Mouse (Mus musculus) intestine, embryonic 16.5 days (tissue): ENCODE results near the gene Rasgrp2. TPM values are rescaled to one million over a fixed set of nuclear protein-coding genes. Genes with fewer than 3 reads are reported as not detected.

Source experiments
- ATAC-seq: fragments of 200-750 bp; cut with Nextera tagmentation; 2 replicates; pipeline ENCODE4 v1.8.0; 2017; ENCODE audit warnings: moderate TSS enrichment, moderate library complexity
- H3K27ac ChIP-seq: fragments of 300-500 bp; sonication (generic); 2 replicates; pipeline ENCODE4 v1.5.1; 2014; ENCODE audit warnings: mild to moderate bottlenecking, low read length
- H3K27me3 ChIP-seq: fragments of 300-500 bp; sonication (generic); replicated peaks from 2 replicates; pipeline ENCODE4 v1.6.1; 2014; ENCODE audit warnings: low read length, control low read depth, mixed read lengths; ENCODE audit not compliant: control insufficient read depth, insufficient read depth
- H3K36me3 ChIP-seq: fragments of 300-500 bp; sonication (generic); 2 replicates; pipeline ENCODE4 v1.6.1; 2014; ENCODE audit warnings: low read length, control low read depth; ENCODE audit not compliant: control insufficient read depth, insufficient read depth
- H3K4me1 ChIP-seq: fragments of 300-500 bp; sonication (generic); 2 replicates; pipeline ENCODE4 v1.6.1; 2014; ENCODE audit warnings: low read length, control low read depth, mixed read lengths; ENCODE audit not compliant: control insufficient read depth, insufficient read depth
- H3K4me2 ChIP-seq: fragments of 300-500 bp; sonication (generic); 2 replicates; pipeline ENCODE4 v1.6.1; 2014; ENCODE audit warnings: low read depth, low read length, control low read depth
- H3K4me3 ChIP-seq: fragments of 300-500 bp; sonication (generic); 2 replicates; pipeline ENCODE4 v1.5.1; 2014; ENCODE audit warnings: mild to moderate bottlenecking, low read length
- H3K9ac ChIP-seq: fragments of 300-500 bp; sonication (generic); 2 replicates; pipeline ENCODE4 v1.6.1; 2014; ENCODE audit warnings: low read depth, low read length
- H3K9me3 ChIP-seq: fragments of 300-500 bp; sonication (generic); 2 replicates; pipeline ENCODE4 v1.6.1; 2016; ENCODE audit warnings: low read length, control low read depth; ENCODE audit not compliant: control insufficient read depth
- WGBS: fragments of 180-500 bp; shearing (Covaris S2); extraction: QIAGEN DNeasy Blood & Tissue Kit; methylation state at CpG from one replicate; pipeline ENCODE4 v1.1.7; 2014; 5-methylcytosine and 5-hydroxymethylcytosine counted together
- polyA plus RNA-seq: library from polyadenylated mRNA; unstranded; fragments of >200 nt; fragmentation: Nextera tagmentation; extraction: Ambion mirVana; gene quantifications from 2 replicates; pipeline ENCODE4 v1.2.1, GENCODE M21; 2015

Gene Rasgrp2
- polyA plus RNA-seq, 1 experiment from 2014 or later = 47.0 TPM

- no peaks in the 10 kb centered on the region for H3K36me3 ChIP-seq
- no peaks in the 10 kb centered on the region for H3K9me3 ChIP-seq
- H3K27ac ChIP-seq = no peak overlapping the region
- no peak overlapping the region for H3K9ac ChIP-seq
- H3K27me3 ChIP-seq = peaks cover 42% of the 10 kb centered on the region
- 60% methylated on average over 19 of the region's 19 CpGs for WGBS
- no peak overlapping the region for H3K4me3 ChIP-seq
- H3K4me1 ChIP-seq = peaks cover 20% of the 10 kb centered on the region
- ATAC-seq = no peak
- H3K4me2 ChIP-seq = no peak overlapping the region
Observed at GRCm38 (mm10) chr19:6420481-6421210, 21.5 kb downstream of the Rasgrp2 start.

GRCm38 (mm10) chr19:6421211-6421590, 22.1 kb downstream of the Rasgrp2 start:
- Histone ChIP-seq H3K4me3 (no peak overlapping the region), H3K4me1 (peaks cover 20% of the 10 kb centered on the region), H3K4me2 (no peak overlapping the region), H3K27ac (no peak overlapping the region), H3K9ac (no peak overlapping the region), H3K27me3 (peaks cover 47% of the 10 kb centered on the region), H3K9me3 (no peaks in the 10 kb centered on the region), H3K36me3 (no peaks in the 10 kb centered on the region)
- 63% methylated on average over 9 of the region's 9 CpGs for WGBS
- no peak for ATAC-seq

DNA sequence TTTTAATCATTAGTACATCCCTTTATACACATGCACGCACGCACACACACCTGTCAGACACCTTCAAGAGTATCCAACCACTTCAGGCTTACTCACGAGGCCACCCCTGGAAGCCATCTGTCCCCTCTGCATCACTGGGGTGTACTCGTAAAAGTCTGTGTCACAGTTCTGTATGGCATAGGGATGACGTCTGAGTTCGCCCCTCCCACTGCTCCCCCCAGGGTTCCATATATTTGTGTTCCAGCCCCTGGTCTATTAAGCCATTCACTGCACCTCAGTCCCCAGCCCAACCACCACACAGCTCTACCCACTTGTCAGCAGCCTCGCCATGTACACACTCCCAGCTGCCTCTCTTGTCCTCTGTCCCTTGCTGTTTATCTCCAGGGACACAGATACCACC, 22.9 kb downstream of the Rasgrp2 start:
- Histone ChIP-seq H3K9me3 (no peaks in the 10 kb centered on the region), H3K9ac (no peak overlapping the region), H3K4me2 (no peak overlapping the region), H3K4me3 (no peak overlapping the region), H3K4me1 (peaks cover 14% of the 10 kb centered on the region), H3K27me3 (peaks cover 56% of the 10 kb centered on the region), H3K27ac (no peak overlapping the region), H3K36me3 (no peaks in the 10 kb centered on the region)
- WGBS = 68% methylated on average over 7 of the region's 7 CpGs
- no peak for ATAC-seq

GRCm38 (mm10) chr19:6423241-6423640, 24.1 kb downstream of the Rasgrp2 start:
- WGBS = 82% methylated on average over 16 of the region's 16 CpGs
- no peak for ATAC-seq
- Histone ChIP-seq H3K27ac (no peak overlapping the region), H3K4me3 (no peak overlapping the region), H3K9me3 (no peaks in the 10 kb centered on the region), H3K36me3 (no peaks in the 10 kb centered on the region), H3K27me3 (peaks cover 56% of the 10 kb centered on the region), H3K9ac (no peak overlapping the region), H3K4me1 (peaks cover 22% of the 10 kb centered on the region), H3K4me2 (no peak overlapping the region)

GRCm38 (mm10) chr19:6424137-6424881, 25.2 kb downstream of the Rasgrp2 start:
- Histone ChIP-seq H3K4me1 (peaks cover 27% of the 10 kb centered on the region), H3K27ac (no peak overlapping the region), H3K36me3 (no peaks in the 10 kb centered on the region), H3K4me3 (no peak overlapping the region), H3K9ac (no peak overlapping the region), H3K4me2 (no peak overlapping the region), H3K27me3 (peaks cover 57% of the 10 kb centered on the region), H3K9me3 (no peaks in the 10 kb centered on the region)
- 63% methylated on average over 8 of the region's 8 CpGs for WGBS
- no peak for ATAC-seq

DNA sequence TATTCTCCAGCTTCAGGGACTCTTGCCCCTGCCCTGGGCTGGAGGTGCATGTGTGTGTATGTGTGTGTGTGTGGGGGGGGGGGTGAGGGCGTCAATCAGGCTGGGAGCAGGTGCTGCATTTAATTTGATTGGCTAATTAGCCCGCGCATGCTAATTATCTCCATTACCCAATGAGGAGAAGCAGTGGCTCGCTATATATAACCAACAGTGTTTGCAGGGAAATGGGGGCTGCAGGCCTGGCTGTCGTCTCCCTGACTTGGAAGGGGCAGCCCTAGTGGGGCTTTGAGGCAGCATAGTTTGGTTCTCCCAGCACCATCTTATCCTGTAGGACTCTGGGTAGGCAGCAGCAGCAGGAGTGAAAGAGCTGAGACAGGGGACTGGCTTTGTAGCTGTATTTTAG, 26.5 kb downstream of the Rasgrp2 start:
- no peaks in the 10 kb centered on the region for H3K36me3 ChIP-seq
- no peaks in the 10 kb centered on the region for H3K9me3 ChIP-seq
- H3K9ac ChIP-seq = no peak overlapping the region
- 56% methylated on average over 5 of the region's 5 CpGs for WGBS
- no peak overlapping the region for H3K4me2 ChIP-seq
- H3K27me3 ChIP-seq = peaks cover 57% of the 10 kb centered on the region
- no peak overlapping the region for H3K4me3 ChIP-seq
- no peak overlapping the region for H3K27ac ChIP-seq
- ATAC-seq = no peak
- H3K4me1 ChIP-seq = peaks cover 27% of the 10 kb centered on the region

GRCm38 (mm10) chr19:6426703-6427500, 27.8 kb downstream of the Rasgrp2 start:
- Histone ChIP-seq H3K4me3 (no peak overlapping the region), H3K27ac (no peak overlapping the region), H3K9me3 (no peaks in the 10 kb centered on the region), H3K9ac (no peak overlapping the region), H3K4me1 (peaks cover 27% of the 10 kb centered on the region), H3K4me2 (no peak overlapping the region), H3K27me3 (peaks cover 60% of the 10 kb centered on the region), H3K36me3 (no peaks in the 10 kb centered on the region)
- WGBS = 23% methylated on average over 13 of the region's 13 CpGs
- ATAC-seq = 0 out of 2 replicates have a peak, but pooled peaks have one; percentile 27

DNA sequence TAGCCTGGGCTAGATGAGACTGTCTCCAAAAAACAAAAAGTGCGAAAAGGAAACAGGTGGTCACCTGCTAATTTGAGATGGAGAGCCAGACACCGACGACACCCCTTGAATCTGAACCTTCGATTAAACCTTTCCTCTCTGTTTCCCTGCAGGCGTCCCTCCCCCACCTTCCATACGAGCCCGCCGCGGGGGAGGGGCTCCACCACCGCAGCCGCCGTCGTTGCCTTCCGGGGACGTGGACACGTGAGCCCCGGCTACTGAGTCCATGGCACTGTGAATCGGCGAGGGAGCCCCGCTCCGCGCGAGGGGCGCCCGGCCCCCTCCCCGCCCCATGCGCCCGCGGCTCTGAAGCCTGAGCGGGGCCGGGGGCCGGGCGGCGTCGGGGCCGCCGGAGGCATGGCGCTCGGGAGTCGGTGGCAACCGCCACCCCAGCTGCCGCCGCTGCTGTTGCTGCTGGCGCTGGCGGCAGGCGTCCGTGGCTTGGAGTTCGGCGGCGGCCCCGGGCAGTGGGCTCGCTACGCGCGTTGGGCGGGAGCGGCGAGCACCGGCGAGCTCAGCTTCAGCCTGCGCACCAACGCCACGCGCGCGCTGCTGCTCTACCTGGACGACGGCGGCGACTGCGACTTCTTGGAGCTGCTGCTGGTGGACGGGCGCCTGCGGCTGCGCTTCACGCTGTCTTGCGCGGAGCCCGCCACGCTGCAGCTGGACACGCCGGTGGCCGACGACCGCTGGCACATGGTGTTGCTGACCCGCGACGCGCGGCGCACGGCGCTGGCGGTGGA, 28.7 kb downstream of the Rasgrp2 start:
- Histone ChIP-seq H3K27ac (no peak overlapping the region), H3K4me3 (peak overlapping the region; percentile 42), H3K36me3 (no peaks in the 10 kb centered on the region), H3K4me1 (peaks cover 24% of the 10 kb centered on the region), H3K9ac (0 out of 2 replicates have a peak overlapping the region, but pooled peaks have one; percentile 19), H3K9me3 (no peaks in the 10 kb centered on the region), H3K4me2 (peak overlapping the region; percentile 63), H3K27me3 (peaks cover 60% of the 10 kb centered on the region)
- under 1% methylated on average over 83 of the region's 94 CpGs for WGBS
- ATAC-seq = peak; percentile 45; the same call in 1 of the 2 replicates
